In the genomic region with DNA sequence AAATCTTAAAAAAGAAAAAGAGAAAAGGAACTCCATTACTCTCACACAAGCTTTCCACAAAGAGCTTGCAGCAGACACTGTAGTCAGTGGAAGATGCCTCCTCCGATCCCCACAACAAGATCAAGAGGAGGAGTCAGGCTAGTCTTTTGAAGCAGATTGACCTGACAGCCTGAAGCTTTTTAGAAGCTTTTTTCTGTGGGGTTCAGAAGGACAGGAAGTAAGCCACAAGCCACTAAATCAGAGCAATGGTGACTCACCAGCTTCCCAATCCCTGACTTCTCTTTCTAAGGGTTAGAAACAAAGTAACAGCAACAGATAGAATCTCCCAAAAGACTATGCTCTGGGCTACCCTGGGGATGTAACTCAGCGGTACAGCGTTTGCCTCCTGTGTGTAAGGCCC, we compare ENCODE assay signal across 30 mouse cellular contexts. TPM values are rescaled to one million over a fixed set of nuclear protein-coding genes. Genes with fewer than 3 reads are reported as not detected.
DNase-seq lines count a peak whose midpoint lies in the region; ATAC-seq and TF ChIP-seq lines count a peak whose summit lies in the region.
"Had no signal": no experiment of that assay in that cellular context is flagged by ENCODE, and none has a peak within 500 bp of the region (broad histone marks: within the 10 kb centered on the region; RNA-seq: fewer than 3 reads in every experiment).

No protein-coding gene starts in this region.

- no peak for ATAC-seq in intestine, embryonic 16.5 days
- ATAC-seq: forebrain, embryonic 15.5 days; hindbrain, embryonic 16.5 days; intestine, embryonic 15.5 days had no signal

- no peaks in the 10 kb centered on the region for H3K79me2 ChIP-seq in macrophage (ENCODE audit: inconsistent target)

- TF ChIP-seq CTCF in testis, adult 2 months (IDR thresholded peaks at IDR 0.05; ENCODE audit: control insufficient read depth, insufficient read depth, insufficient replicate concordance, low read depth, low read length), result no peak

- no peak overlapping the region for H3K9ac ChIP-seq in intestine, embryonic 16.5 days (ENCODE audit: low read depth, low read length)
- H3K9ac ChIP-seq: embryonic facial prominence, embryonic 13.5 days; forebrain, embryonic 12.5 days; forebrain, embryonic 15.5 days; heart, embryonic 12.5 days; heart, embryonic 15.5 days; hindbrain, embryonic 13.5 days; intestine, embryonic 15.5 days had no signal

- no peaks in the 10 kb centered on the region for H3K9me3 ChIP-seq in intestine, embryonic 16.5 days (ENCODE audit: control insufficient read depth, low read length)
- H3K9me3 ChIP-seq: embryonic facial prominence, embryonic 13.5 days; forebrain, embryonic 12.5 days; forebrain, embryonic 15.5 days; heart, embryonic 15.5 days; hindbrain, embryonic 13.5 days; intestine, embryonic 15.5 days had no signal

- H3K4me3 ChIP-seq in testis, adult 2 months (ENCODE audit: control insufficient read depth, low read depth, low read length), result peak overlapping the region; percentile 88
- H3K4me3 ChIP-seq in macrophage (ENCODE audit: inconsistent target), result no peak overlapping the region
- H3K4me3 ChIP-seq in intestine, embryonic 16.5 days (ENCODE audit: low read length), result no peak overlapping the region
- H3K4me3 ChIP-seq: embryonic facial prominence, embryonic 10.5 days; embryonic facial prominence, embryonic 13.5 days; erythroblast, embryonic 14.5 days; forebrain, embryonic 12.5 days; forebrain, embryonic 15.5 days; heart, embryonic 12.5 days; heart, embryonic 15.5 days; hindbrain, embryonic 10.5 days; hindbrain, embryonic 13.5 days; intestine, embryonic 15.5 days had no signal

- TF ChIP-seq POLR2A in testis, adult 2 months (IDR thresholded peaks at IDR 0.05; ENCODE audit: control insufficient read depth, low read depth, low read length), result no peak

- peak; percentile 59 for DNase-seq in adrenal gland, adult 2 months
- DNase-seq in adrenal gland, postnatal 4 days (ENCODE audit: low spot score in 2 of 2), result no peak
- DNase-seq in testis, postnatal 14 days (ENCODE audit: low spot score), result no peak
- peak; percentile 37 for DNase-seq in Muller cell, postnatal 12 days (ENCODE audit: inconsistent ontology term)
- no peak for DNase-seq in cerebellum, adult 18-20 months
- DNase-seq: adrenal gland, adult 8-10 months; adrenal gland, postnatal 25 days; cerebellum, adult 11 months; cerebellum, adult 9-10 months; cerebellum, postnatal 14 days; embryo, embryonic 11 days; gastrocnemius, postnatal 25 days; heart, adult 18-20 months; heart, postnatal 10 days; heart, postnatal 36 days had no signal

- WGBS in macrophage (ENCODE audit: missing documents), result 77% methylated on average over 3 of the region's 3 CpGs
- WGBS in intestine, embryonic 16.5 days, result 79% methylated on average over 3 of the region's 3 CpGs

- no peak overlapping the region for H3K4me2 ChIP-seq in intestine, embryonic 16.5 days (ENCODE audit: low read depth, low read length)
- H3K4me2 ChIP-seq: embryonic facial prominence, embryonic 13.5 days; forebrain, embryonic 12.5 days; forebrain, embryonic 15.5 days; heart, embryonic 12.5 days; heart, embryonic 15.5 days; hindbrain, embryonic 13.5 days; intestine, embryonic 15.5 days had no signal

- H3K4me1 ChIP-seq in testis, adult 2 months (ENCODE audit: control insufficient read depth, insufficient read depth, low read length), result peaks cover 15% of the 10 kb centered on the region
- H3K4me1 ChIP-seq in intestine, embryonic 16.5 days (ENCODE audit: control insufficient read depth, insufficient read depth, low read length), result peaks cover 10% of the 10 kb centered on the region

- no peak overlapping the region for H3K27ac ChIP-seq in testis, adult 2 months (ENCODE audit: control insufficient read depth, insufficient read depth, low read depth, low read length)
- H3K27ac ChIP-seq in macrophage, result peak overlapping the region; percentile 31
- no peak overlapping the region for H3K27ac ChIP-seq in intestine, embryonic 16.5 days (ENCODE audit: low read length)
- H3K27ac ChIP-seq: embryonic facial prominence, embryonic 10.5 days; embryonic facial prominence, embryonic 13.5 days; forebrain, embryonic 12.5 days; forebrain, embryonic 15.5 days; heart, embryonic 15.5 days; hindbrain, embryonic 10.5 days; hindbrain, embryonic 13.5 days; intestine, embryonic 15.5 days had no signal

- no peaks in the 10 kb centered on the region for H3K27me3 ChIP-seq in testis, adult 2 months (ENCODE audit: control insufficient read depth, insufficient read depth, low read length)
- no peaks in the 10 kb centered on the region for H3K27me3 ChIP-seq in intestine, embryonic 16.5 days (replicated peaks; ENCODE audit: control insufficient read depth, insufficient read depth, low read length)
- H3K27me3 ChIP-seq: forebrain, embryonic 15.5 days; heart, embryonic 15.5 days; intestine, embryonic 15.5 days had no signal

- no peaks in the 10 kb centered on the region for H3K36me3 ChIP-seq in testis, adult 2 months (ENCODE audit: control insufficient read depth, insufficient read depth, low read length)
- H3K36me3 ChIP-seq in macrophage (ENCODE audit: inconsistent target), result no peaks in the 10 kb centered on the region
- H3K36me3 ChIP-seq in intestine, embryonic 16.5 days (ENCODE audit: control insufficient read depth, insufficient read depth, low read length), result no peaks in the 10 kb centered on the region
- H3K36me3 ChIP-seq: embryonic facial prominence, embryonic 10.5 days; embryonic facial prominence, embryonic 13.5 days; forebrain, embryonic 12.5 days; forebrain, embryonic 15.5 days; heart, embryonic 12.5 days; heart, embryonic 15.5 days; hindbrain, embryonic 10.5 days; hindbrain, embryonic 13.5 days; intestine, embryonic 15.5 days had no signal

RNA-seq across cellular contexts. Expression of gene Trim80, which starts 1.0 kb away (rescaled TPM):
- under 1 TPM; 0.14 to 0.52 TPM for total RNA-seq in adrenal gland, adult 2 months (2021)
- 0.55 and 0.59 TPM in 2 replicates for polyA plus RNA-seq in adrenal gland, adult 2 months (2012; rRNA removed)
- total RNA-seq in adrenal gland, postnatal 4 days (2021), result not detected
- polyA plus RNA-seq in testis, adult 2 months (2012; rRNA removed), result 307 and 344 TPM in 2 replicates
- total RNA-seq in macrophage (2018; cell fraction: chromatin; rRNA removed), result not detected
- not detected for total RNA-seq in macrophage (2018; cell fraction: cytosol; rRNA removed)
- not detected for total RNA-seq in macrophage (2018; cell fraction: nucleus; rRNA removed)
- not detected in 3 replicates for polyA plus RNA-seq in macrophage (2018)
- polyA plus RNA-seq in intestine, embryonic 16.5 days (2015; fragmentation: Nextera tagmentation; extraction: Ambion mirVana), result 1.1 and 1.4 TPM in 2 replicates
- total RNA-seq: adrenal gland, adult 8-10 months; gastrocnemius, adult 8-10 months; gastrocnemius, postnatal 25 days; heart, adult 18-20 months; heart, postnatal 10 days; heart, postnatal 36 days had no signal
- polyA plus RNA-seq: erythroblast, embryonic 14.5 days; forebrain, embryonic 12.5 days; forebrain, embryonic 15.5 days; heart, embryonic 15.5 days; hindbrain, embryonic 13.5 days had no signal

RNA-seq across cellular contexts. Expression of gene Kctd2, which starts 19.4 kb away (rescaled TPM):
- 10 to 100 TPM; 52.1 to 72.0 TPM for total RNA-seq in adrenal gland, adult 2 months (2021)
- 62.9 and 80.0 TPM in 2 replicates for polyA plus RNA-seq in adrenal gland, adult 2 months (2012; rRNA removed)
- 10 to 100 TPM; 56.7 to 61.6 TPM for total RNA-seq in adrenal gland, postnatal 4 days (2021)
- polyA plus RNA-seq in testis, adult 2 months (2012; rRNA removed), result 11.8 and 13.6 TPM in 2 replicates
- total RNA-seq in macrophage (2018; cell fraction: chromatin; rRNA removed), result 10 to 100 TPM in 17 of 26 experiments, 1 to 10 TPM in 9; 3.2 to 27.7 (median 11.1) TPM
- 10 to 100 TPM in 21 of 26 experiments, 1 to 10 TPM in 5; 6.1 to 23.4 (median 13.7) TPM for total RNA-seq in macrophage (2018; cell fraction: cytosol; rRNA removed)
- total RNA-seq in macrophage (2018; cell fraction: nucleus; rRNA removed), result 10 to 100 TPM in 18 of 26 experiments, 1 to 10 TPM in 8; 6.5 to 29.7 (median 12.0) TPM
- polyA plus RNA-seq in macrophage (2018), result 13.7 to 21.3 TPM (median 17.9 TPM) in 3 replicates
- polyA plus RNA-seq in intestine, embryonic 16.5 days (2015; fragmentation: Nextera tagmentation; extraction: Ambion mirVana), result 2.8 and 3.5 TPM in 2 replicates

RNA-seq across cellular contexts. Expression of gene Atp5h, which starts 19.6 kb away (rescaled TPM):
- total RNA-seq in adrenal gland, adult 2 months (2021), result 100 to 1,000 TPM; 734 to 761 TPM
- polyA plus RNA-seq in adrenal gland, adult 2 months (2012; rRNA removed), result 14.2 and 14.9 TPM in 2 replicates
- 100 to 1,000 TPM; 503 to 527 TPM for total RNA-seq in adrenal gland, postnatal 4 days (2021)
- polyA plus RNA-seq in testis, adult 2 months (2012; rRNA removed), result 145 and 166 TPM in 2 replicates
- 10 to 100 TPM; 11.1 to 90.9 (median 51.4) TPM for total RNA-seq in macrophage (2018; cell fraction: chromatin; rRNA removed)
- 100 to 1,000 TPM; 260 to 583 (median 331) TPM for total RNA-seq in macrophage (2018; cell fraction: cytosol; rRNA removed)
- total RNA-seq in macrophage (2018; cell fraction: nucleus; rRNA removed), result 100 to 1,000 TPM in 10 of 26 experiments, 10 to 100 TPM in 16; 42.9 to 144 (median 84.8) TPM
- polyA plus RNA-seq in macrophage (2018), result 377 to 621 TPM (median 390 TPM) in 3 replicates
- 985 and 1,025 TPM in 2 replicates for polyA plus RNA-seq in intestine, embryonic 16.5 days (2015; fragmentation: Nextera tagmentation; extraction: Ambion mirVana)

RNA-seq across cellular contexts. Expression of gene Slc16a5, which starts 22.9 kb away (rescaled TPM):
- total RNA-seq in adrenal gland, adult 2 months (2021), result under 1 TPM in 1 of 2 experiments, not detected in 1; 0.26 TPM
- polyA plus RNA-seq in adrenal gland, adult 2 months (2012; rRNA removed), result 0.32 TPM in 1 of 2 replicates, not detected in the other
- total RNA-seq in adrenal gland, postnatal 4 days (2021), result 1 to 10 TPM in 1 of 2 experiments, under 1 TPM in 1; 0.51 to 3.6 TPM
- 0.72 and 0.78 TPM in 2 replicates for polyA plus RNA-seq in testis, adult 2 months (2012; rRNA removed)
- total RNA-seq in macrophage (2018; cell fraction: chromatin; rRNA removed), result not detected
- total RNA-seq in macrophage (2018; cell fraction: cytosol; rRNA removed), result not detected
- not detected for total RNA-seq in macrophage (2018; cell fraction: nucleus; rRNA removed)
- not detected in 3 replicates for polyA plus RNA-seq in macrophage (2018)
- polyA plus RNA-seq in intestine, embryonic 16.5 days (2015; fragmentation: Nextera tagmentation; extraction: Ambion mirVana), result 3.0 and 3.1 TPM in 2 replicates
- total RNA-seq: adrenal gland, postnatal 25 days; gastrocnemius, adult 8-10 months; gastrocnemius, postnatal 25 days; heart, postnatal 36 days had no signal
- polyA plus RNA-seq: erythroblast, embryonic 14.5 days; forebrain, embryonic 12.5 days; forebrain, embryonic 15.5 days; heart, embryonic 12.5 days; hindbrain, embryonic 10.5 days had no signal

RNA-seq across cellular contexts. Expression of gene Mrpl58, which starts 35.8 kb away (rescaled TPM):
- 100 to 1,000 TPM; 163 to 165 TPM for total RNA-seq in adrenal gland, adult 2 months (2021)
- polyA plus RNA-seq in adrenal gland, adult 2 months (2012; rRNA removed), result 96.1 and 100 TPM in 2 replicates
- 100 to 1,000 TPM; 150 to 158 TPM for total RNA-seq in adrenal gland, postnatal 4 days (2021)
- 13.9 and 18.0 TPM in 2 replicates for polyA plus RNA-seq in testis, adult 2 months (2012; rRNA removed)
- 10 to 100 TPM in 14 of 26 experiments, 1 to 10 TPM in 11, not detected in 1; 1.9 to 25.3 (median 10.9) TPM for total RNA-seq in macrophage (2018; cell fraction: chromatin; rRNA removed)
- 10 to 100 TPM; 22.1 to 54.3 (median 38.2) TPM for total RNA-seq in macrophage (2018; cell fraction: cytosol; rRNA removed)
- total RNA-seq in macrophage (2018; cell fraction: nucleus; rRNA removed), result 10 to 100 TPM in 15 of 26 experiments, 1 to 10 TPM in 11; 4.2 to 25.9 (median 11.9) TPM
- 33.0 to 43.0 TPM (median 39.2 TPM) in 3 replicates for polyA plus RNA-seq in macrophage (2018)
- 180 and 194 TPM in 2 replicates for polyA plus RNA-seq in intestine, embryonic 16.5 days (2015; fragmentation: Nextera tagmentation; extraction: Ambion mirVana)

Comparison
In these comparisons a context has a peak if more than half of its experiments do, and no peak if none do; other contexts are left out.
1. DNase-seq: peak in adrenal gland, adult 2 months (single experiment) and Muller cell, postnatal 12 days (single experiment); none in adrenal gland, postnatal 4 days (0 of 2), testis, postnatal 14 days (single experiment) and cerebellum, adult 18-20 months (0 of 2).
2. RNA of gene Trim80, which starts 1.0 kb away (polyA plus RNA-seq): 307 to 344 TPM in testis, adult 2 months; 1.1 to 1.4 TPM in intestine, embryonic 16.5 days, 0.55 to 0.59 TPM in adrenal gland, adult 2 months and not detected in macrophage; every median in the first group is over 100 times any median in the second.